Mouse (Mus musculus) bone marrow macrophage, adult 2 months (primary cell): ENCODE data around the gene Lrrc36.

Experiments
- CTCF ChIP-seq: IDR thresholded peaks from 2 replicates; pipeline ENCODE4 v1.5.1; 2012; ENCODE audit warnings: low read depth, mild to moderate bottlenecking, low read length, moderate library complexity
- POLR2A ChIP-seq: IDR thresholded peaks from 2 replicates; pipeline ENCODE4 v1.6.1; 2012; ENCODE audit warnings: mild to moderate bottlenecking, low read depth, low read length, borderline replicate concordance

DNA sequence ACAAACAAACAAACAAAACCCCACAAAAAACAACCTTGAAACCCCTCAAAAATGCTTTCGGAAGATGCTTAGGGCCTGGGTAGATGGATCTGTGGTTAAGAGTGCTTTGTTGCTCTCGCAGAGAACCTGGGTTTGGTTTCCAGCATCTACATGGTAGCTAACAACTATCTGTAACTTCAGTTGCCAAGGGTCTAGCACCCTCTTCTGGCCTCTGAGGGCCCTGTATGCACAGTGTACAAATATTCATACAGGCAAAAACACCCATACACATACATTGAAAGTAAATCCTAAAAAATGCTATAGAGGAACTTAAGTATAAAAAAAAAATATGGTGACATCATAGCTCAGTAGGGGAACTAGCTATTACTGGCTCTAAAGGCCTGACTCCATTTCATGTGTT is 29.3 kb upstream of the Lrrc36 start:
- TF ChIP-seq POLR2A (no peak), CTCF (no peak)
